Mouse (Mus musculus): ENCODE results near the gene Gm17428. TPM values are rescaled to one million over a fixed set of nuclear protein-coding genes. Genes with fewer than 3 reads are reported as not detected.

The Gm17428 gene
- polyA plus RNA-seq, 1 experiment from 2014 or later: not detected

GRCm38 (mm10) chr14:55014991-55015766 lies 38.4 kb downstream of the Gm17428 start, which contains the start of gene Ngdn:
Gene Ngdn (plus strand): TSS chr14:55015454.
- ATAC-seq (ENCODE audit: insufficient number of reproducible peaks, low FRiP score, low TSS enrichment, low read depth): peak; percentile 96
- peak within 1 kb of the TSS; percentile 80 for H3K4me3 ChIP-seq (ENCODE audit: low read depth, low read length)
- H3K9me3 ChIP-seq (ENCODE audit: control insufficient read depth, low read length): no peaks in the 10 kb centered on the region
- H3K9ac ChIP-seq (ENCODE audit: low read length): peak within 1 kb of the TSS; percentile 81
- H3K4me1 ChIP-seq (ENCODE audit: control insufficient read depth, insufficient read depth, low read length): no peaks in the 10 kb centered on the region
- H3K27me3 ChIP-seq (ENCODE audit: control insufficient read depth, insufficient read depth, low read length): no peaks in the 10 kb centered on the region
- WGBS: under 1% methylated on average over 36 of the region's 36 CpGs
- peak within 1 kb of the TSS; percentile 74 for H3K27ac ChIP-seq (replicated peaks; ENCODE audit: low read depth, low read length)
- peak; percentile 99 for DNase-seq (ENCODE audit: low spot score)
- H3K36me3 ChIP-seq (ENCODE audit: control insufficient read depth, insufficient read depth, low read length): no peaks in the 10 kb centered on the region
- H3K4me2 ChIP-seq (ENCODE audit: low read depth, severe bottlenecking): peak within 1 kb of the TSS; percentile 81

GRCm38 (mm10) chr14:55015767-55016111 lies 39.0 kb downstream of the Gm17428 start:
- Histone ChIP-seq H3K9me3 (ENCODE audit: control insufficient read depth, low read length) (no peaks in the 10 kb centered on the region), H3K4me1 (ENCODE audit: control insufficient read depth, insufficient read depth, low read length) (no peaks in the 10 kb centered on the region), H3K4me3 (ENCODE audit: low read depth, low read length) (peak overlapping the region; percentile 80), H3K27me3 (ENCODE audit: control insufficient read depth, insufficient read depth, low read length) (no peaks in the 10 kb centered on the region), H3K4me2 (ENCODE audit: low read depth, severe bottlenecking) (peak overlapping the region; percentile 81), H3K27ac (replicated peaks; ENCODE audit: low read depth, low read length) (peak overlapping the region; percentile 36; the same call in 1 of the 2 replicates), H3K9ac (ENCODE audit: low read length) (peak overlapping the region; percentile 72), H3K36me3 (ENCODE audit: control insufficient read depth, insufficient read depth, low read length) (no peaks in the 10 kb centered on the region)
- under 1% methylated on average over 17 of the region's 17 CpGs for WGBS
- DNase-seq (ENCODE audit: low spot score) (no peak), ATAC-seq (ENCODE audit: insufficient number of reproducible peaks, low FRiP score, low TSS enrichment, low read depth) (no peak)

GRCm38 (mm10) chr14:55016876-55017275 lies 40.1 kb downstream of the Gm17428 start:
- WGBS: 94% methylated on average over 16 of the region's 16 CpGs
- DNase-seq (ENCODE audit: low spot score) (no peak), ATAC-seq (ENCODE audit: insufficient number of reproducible peaks, low FRiP score, low TSS enrichment, low read depth) (no peak)
- Histone ChIP-seq H3K36me3 (ENCODE audit: control insufficient read depth, insufficient read depth, low read length) (peaks cover 4% of the 10 kb centered on the region; the same call in 1 of the 2 replicates), H3K9ac (ENCODE audit: low read length) (no peak overlapping the region), H3K27me3 (ENCODE audit: control insufficient read depth, insufficient read depth, low read length) (no peaks in the 10 kb centered on the region), H3K9me3 (ENCODE audit: control insufficient read depth, low read length) (no peaks in the 10 kb centered on the region), H3K4me1 (ENCODE audit: control insufficient read depth, insufficient read depth, low read length) (no peaks in the 10 kb centered on the region), H3K4me3 (ENCODE audit: low read depth, low read length) (no peak overlapping the region), H3K4me2 (ENCODE audit: low read depth, severe bottlenecking) (no peak overlapping the region), H3K27ac (replicated peaks; ENCODE audit: low read depth, low read length) (no peak overlapping the region)

GRCm38 (mm10) chr14:55020394-55020793 lies 43.7 kb downstream of the Gm17428 start:
- no peak for DNase-seq (ENCODE audit: low spot score)
- 91% methylated on average over 9 of the region's 9 CpGs for WGBS
- no peak for ATAC-seq (ENCODE audit: insufficient number of reproducible peaks, low FRiP score, low TSS enrichment, low read depth)

GRCm38 (mm10) chr14:55023011-55023410 lies 46.3 kb downstream of the Gm17428 start:
- Histone ChIP-seq H3K4me3 (ENCODE audit: low read depth, low read length) (no peak overlapping the region), H3K4me1 (ENCODE audit: control insufficient read depth, insufficient read depth, low read length) (0 out of 2 replicates have a peak, but pooled peaks cover 4% of the 10 kb centered on the region), H3K9ac (ENCODE audit: low read length) (no peak overlapping the region), H3K27me3 (ENCODE audit: control insufficient read depth, insufficient read depth, low read length) (no peaks in the 10 kb centered on the region), H3K27ac (replicated peaks; ENCODE audit: low read depth, low read length) (no peak overlapping the region), H3K4me2 (ENCODE audit: low read depth, severe bottlenecking) (no peak overlapping the region), H3K9me3 (ENCODE audit: control insufficient read depth, low read length) (no peaks in the 10 kb centered on the region), H3K36me3 (ENCODE audit: control insufficient read depth, insufficient read depth, low read length) (peaks cover 15% of the 10 kb centered on the region; the same call in 1 of the 2 replicates)
- 89% methylated on average over 15 of the region's 15 CpGs for WGBS
- no peak for DNase-seq (ENCODE audit: low spot score)
- ATAC-seq (ENCODE audit: insufficient number of reproducible peaks, low FRiP score, low TSS enrichment, low read depth): no peak

More at GRCm38 (mm10) chr14:55020394-55020793, 43.7 kb downstream of the Gm17428 start:
- no peak overlapping the region for H3K4me2 ChIP-seq (ENCODE audit: low read depth, severe bottlenecking)
- H3K27me3 ChIP-seq (ENCODE audit: control insufficient read depth, insufficient read depth, low read length): no peaks in the 10 kb centered on the region
- no peak overlapping the region for H3K27ac ChIP-seq (replicated peaks; ENCODE audit: low read depth, low read length)
- no peak overlapping the region for H3K9ac ChIP-seq (ENCODE audit: low read length)
- no peak overlapping the region for H3K4me3 ChIP-seq (ENCODE audit: low read depth, low read length)
- no peaks in the 10 kb centered on the region for H3K9me3 ChIP-seq (ENCODE audit: control insufficient read depth, low read length)
- no peaks in the 10 kb centered on the region for H3K4me1 ChIP-seq (ENCODE audit: control insufficient read depth, insufficient read depth, low read length)
- H3K36me3 ChIP-seq (ENCODE audit: control insufficient read depth, insufficient read depth, low read length): peaks cover 15% of the 10 kb centered on the region; the same call in 1 of the 2 replicates

- no peak overlapping the region for H3K27ac ChIP-seq (replicated peaks; ENCODE audit: low read depth, low read length)
- H3K4me2 ChIP-seq (ENCODE audit: low read depth, severe bottlenecking): no peak overlapping the region
- no peak overlapping the region for H3K9ac ChIP-seq (ENCODE audit: low read length)
Measured at GRCm38 (mm10) chr14:55024236-55024635, 47.5 kb downstream of the Gm17428 start.

GRCm38 (mm10) chr14:55025527-55025926 lies 48.8 kb downstream of the Gm17428 start:
- no peak overlapping the region for H3K27ac ChIP-seq (replicated peaks; ENCODE audit: low read depth, low read length)
- no peak overlapping the region for H3K9ac ChIP-seq (ENCODE audit: low read length)
- H3K36me3 ChIP-seq (ENCODE audit: control insufficient read depth, insufficient read depth, low read length): peaks cover 15% of the 10 kb centered on the region; the same call in 1 of the 2 replicates
- H3K27me3 ChIP-seq (ENCODE audit: control insufficient read depth, insufficient read depth, low read length): no peaks in the 10 kb centered on the region
- ATAC-seq (ENCODE audit: insufficient number of reproducible peaks, low FRiP score, low TSS enrichment, low read depth) (no peak), DNase-seq (ENCODE audit: low spot score) (no peak)
- no peak overlapping the region for H3K4me2 ChIP-seq (ENCODE audit: low read depth, severe bottlenecking)
- H3K4me1 ChIP-seq (ENCODE audit: control insufficient read depth, insufficient read depth, low read length): peaks cover 8% of the 10 kb centered on the region; the same call in 1 of the 2 replicates
- WGBS: 83% methylated on average over 5 of the region's 5 CpGs
- H3K4me3 ChIP-seq (ENCODE audit: low read depth, low read length): no peak overlapping the region
- no peaks in the 10 kb centered on the region for H3K9me3 ChIP-seq (ENCODE audit: control insufficient read depth, low read length)

More at GRCm38 (mm10) chr14:55024236-55024635, 47.5 kb downstream of the Gm17428 start:
- no peak overlapping the region for H3K4me3 ChIP-seq (ENCODE audit: low read depth, low read length)
- ATAC-seq (ENCODE audit: insufficient number of reproducible peaks, low FRiP score, low TSS enrichment, low read depth) (no peak), DNase-seq (ENCODE audit: low spot score) (peak; percentile 78)
- H3K4me1 ChIP-seq (ENCODE audit: control insufficient read depth, insufficient read depth, low read length): peaks cover 8% of the 10 kb centered on the region; the same call in 1 of the 2 replicates
- 67% methylated on average over 7 of the region's 7 CpGs for WGBS
- H3K36me3 ChIP-seq (ENCODE audit: control insufficient read depth, insufficient read depth, low read length): peaks cover 15% of the 10 kb centered on the region; the same call in 1 of the 2 replicates
- H3K27me3 ChIP-seq (ENCODE audit: control insufficient read depth, insufficient read depth, low read length): no peaks in the 10 kb centered on the region
- H3K9me3 ChIP-seq (ENCODE audit: control insufficient read depth, low read length): no peaks in the 10 kb centered on the region

All from limb, embryonic 11.5 days (tissue).